Mouse (Mus musculus): ENCODE results near the gene Ddx43.

Gene Ddx43

GRCm38 (mm10) chr9:78442579-78443392 lies 47.2 kb downstream of the Ddx43 start, which contains the start of gene Cgas:
TSS of gene Cgas (minus strand) at chr9:78443237.
- peak; percentile 87 for DNase-seq (ENCODE audit: low read depth)

GRCm38 (mm10) chr9:78447606-78447972 lies 52.0 kb downstream of the Ddx43 start:
- no peak for DNase-seq (ENCODE audit: low read depth)

- DNase-seq (ENCODE audit: low read depth), result peak; percentile 89
Measured at GRCm38 (mm10) chr9:78447973-78448873, 52.6 kb downstream of the Ddx43 start, which contains the start of the genes Mto1 and Gm17324. TSS of gene Mto1 (plus strand) at chr9:78448208. TSS of gene Gm17324 (minus strand) at chr9:78448786.

GRCm38 (mm10) chr9:78450404-78450803 lies 54.8 kb downstream of the Ddx43 start:
- DNase-seq (ENCODE audit: low read depth), result peak; percentile 46

- peak; percentile 87 for DNase-seq (ENCODE audit: low read depth)
Measured at GRCm38 (mm10) chr9:78451382-78451781, 55.8 kb downstream of the Ddx43 start.

GRCm38 (mm10) chr9:78457026-78457425 lies 61.4 kb downstream of the Ddx43 start:
- DNase-seq (ENCODE audit: low read depth), result no peak

GRCm38 (mm10) chr9:78463337-78463736 lies 67.8 kb downstream of the Ddx43 start:
- DNase-seq (ENCODE audit: low read depth), result peak; percentile 37

- no peak for DNase-seq (ENCODE audit: low read depth)
Measured at GRCm38 (mm10) chr9:78465725-78466124, 70.1 kb downstream of the Ddx43 start.

Data from 416B (cell line).